Mouse (Mus musculus): Measurements from ENCODE around the gene Kif6. TPM values are rescaled to one million over a fixed set of nuclear protein-coding genes. Genes with fewer than 3 reads are reported as not detected.
A peak's percentile ranks its signal among the peaks of the same experiment; 100 is the strongest.

Kif6 gene
- polyA plus RNA-seq, 1 experiment from 2014 or later = 1.5 TPM

- H3K4me3 ChIP-seq (ENCODE audit: low read depth, low read length) = no peak overlapping the region
- no peak overlapping the region for H3K27ac ChIP-seq (ENCODE audit: low read length)
- no peak for ATAC-seq
- H3K4me2 ChIP-seq (replicated peaks; ENCODE audit: low read depth, low read length) = no peak overlapping the region
- H3K27me3 ChIP-seq (replicated peaks; ENCODE audit: insufficient read depth, low read length) = no peaks in the 10 kb centered on the region
- no peaks in the 10 kb centered on the region for H3K9me3 ChIP-seq (ENCODE audit: low read length)
- WGBS = 53% methylated on average over 7 of the region's 7 CpGs
- H3K4me1 ChIP-seq (ENCODE audit: insufficient read depth, low read depth, low read length) = no peaks in the 10 kb centered on the region
- no peaks in the 10 kb centered on the region for H3K36me3 ChIP-seq (ENCODE audit: insufficient read depth, low read length)
- peak; percentile 16 for DNase-seq (ENCODE audit: low spot score)
- TF ChIP-seq EP300 (IDR thresholded peaks at IDR 0.05) (no peak), CTCF (IDR thresholded peaks at IDR 0.05) (no peak)
- no peak overlapping the region for H3K9ac ChIP-seq (replicated peaks; ENCODE audit: low read depth)
Observed at GRCm38 (mm10) chr17:49649394-49649793, 34.5 kb downstream of the Kif6 start.

DNA sequence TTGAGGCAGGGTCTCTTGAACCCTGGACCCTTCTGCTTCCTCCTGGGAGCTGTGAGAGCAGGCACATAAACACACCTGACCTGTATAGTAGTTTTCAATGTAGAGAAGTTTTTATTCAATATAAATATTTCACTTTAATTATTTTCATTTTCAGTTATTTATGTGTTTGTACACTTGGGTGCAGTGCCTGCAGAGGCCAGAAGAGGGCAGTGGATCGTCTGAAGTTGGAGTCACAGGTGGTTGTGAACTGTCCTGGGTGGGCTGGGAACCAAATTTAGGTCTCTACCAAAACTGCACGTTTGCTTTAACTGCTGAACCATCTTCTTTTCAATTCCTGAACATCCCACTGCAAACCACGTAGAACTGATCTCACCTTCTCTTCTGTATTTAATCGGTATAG lies 35.4 kb downstream of the Kif6 start:
- Histone ChIP-seq H3K27ac (ENCODE audit: low read length) (no peak overlapping the region), H3K9ac (replicated peaks; ENCODE audit: low read depth) (no peak overlapping the region), H3K9me3 (ENCODE audit: low read length) (no peaks in the 10 kb centered on the region), H3K4me1 (ENCODE audit: insufficient read depth, low read depth, low read length) (no peaks in the 10 kb centered on the region), H3K36me3 (ENCODE audit: insufficient read depth, low read length) (no peaks in the 10 kb centered on the region), H3K27me3 (replicated peaks; ENCODE audit: insufficient read depth, low read length) (no peaks in the 10 kb centered on the region), H3K4me3 (ENCODE audit: low read depth, low read length) (no peak overlapping the region), H3K4me2 (replicated peaks; ENCODE audit: low read depth, low read length) (no peak overlapping the region)
- WGBS = 81% methylated on average over 4 of the region's 4 CpGs
- ATAC-seq = no peak
- TF ChIP-seq CTCF (IDR thresholded peaks at IDR 0.05) = peak; percentile 37
- TF ChIP-seq EP300 (IDR thresholded peaks at IDR 0.05) = no peak
- DNase-seq (ENCODE audit: low spot score) = no peak

GRCm38 (mm10) chr17:49652357-49652756 lies 37.4 kb downstream of the Kif6 start:
- Histone ChIP-seq H3K4me3 (ENCODE audit: low read depth, low read length) (no peak overlapping the region), H3K27ac (ENCODE audit: low read length) (no peak overlapping the region), H3K4me1 (ENCODE audit: insufficient read depth, low read depth, low read length) (no peaks in the 10 kb centered on the region), H3K4me2 (replicated peaks; ENCODE audit: low read depth, low read length) (no peak overlapping the region), H3K27me3 (replicated peaks; ENCODE audit: insufficient read depth, low read length) (no peaks in the 10 kb centered on the region), H3K36me3 (ENCODE audit: insufficient read depth, low read length) (no peaks in the 10 kb centered on the region), H3K9me3 (ENCODE audit: low read length) (no peaks in the 10 kb centered on the region), H3K9ac (replicated peaks; ENCODE audit: low read depth) (no peak overlapping the region)
- ATAC-seq (peak; percentile 57), DNase-seq (ENCODE audit: low spot score) (peak; percentile 44)
- TF ChIP-seq CTCF (IDR thresholded peaks at IDR 0.05) (no peak), EP300 (IDR thresholded peaks at IDR 0.05) (no peak)
- WGBS = 50% methylated on average over 3 of the region's 3 CpGs

GRCm38 (mm10) chr17:49652800-49653199 lies 37.9 kb downstream of the Kif6 start:
- no peak overlapping the region for H3K9ac ChIP-seq (replicated peaks; ENCODE audit: low read depth)
- TF ChIP-seq CTCF (IDR thresholded peaks at IDR 0.05) (no peak), EP300 (IDR thresholded peaks at IDR 0.05) (no peak)
- DNase-seq (ENCODE audit: low spot score) (no peak), ATAC-seq (peak; percentile 25; the same call in 1 of the 2 replicates)
- no peaks in the 10 kb centered on the region for H3K36me3 ChIP-seq (ENCODE audit: insufficient read depth, low read length)
- no peak overlapping the region for H3K4me3 ChIP-seq (ENCODE audit: low read depth, low read length)
- H3K4me1 ChIP-seq (ENCODE audit: insufficient read depth, low read depth, low read length) = no peaks in the 10 kb centered on the region
- H3K9me3 ChIP-seq (ENCODE audit: low read length) = no peaks in the 10 kb centered on the region
- no peaks in the 10 kb centered on the region for H3K27me3 ChIP-seq (replicated peaks; ENCODE audit: insufficient read depth, low read length)
- WGBS = 71% methylated on average over 5 of the region's 5 CpGs
- no peak overlapping the region for H3K27ac ChIP-seq (ENCODE audit: low read length)
- H3K4me2 ChIP-seq (replicated peaks; ENCODE audit: low read depth, low read length) = no peak overlapping the region

- H3K36me3 ChIP-seq (ENCODE audit: insufficient read depth, low read length) = no peaks in the 10 kb centered on the region
- H3K27me3 ChIP-seq (replicated peaks; ENCODE audit: insufficient read depth, low read length) = no peaks in the 10 kb centered on the region
- H3K4me3 ChIP-seq (ENCODE audit: low read depth, low read length) = no peak overlapping the region
- H3K9me3 ChIP-seq (ENCODE audit: low read length) = no peaks in the 10 kb centered on the region
- no peaks in the 10 kb centered on the region for H3K4me1 ChIP-seq (ENCODE audit: insufficient read depth, low read depth, low read length)
- no peak for TF ChIP-seq EP300 (IDR thresholded peaks at IDR 0.05)
- peak; percentile 30; the same call in 1 of the 2 replicates for ATAC-seq
- 41% methylated on average over 6 of the region's 6 CpGs for WGBS
- H3K4me2 ChIP-seq (replicated peaks; ENCODE audit: low read depth, low read length) = no peak overlapping the region
- no peak overlapping the region for H3K9ac ChIP-seq (replicated peaks; ENCODE audit: low read depth)
- DNase-seq (ENCODE audit: low spot score) = peak; percentile 39
- H3K27ac ChIP-seq (ENCODE audit: low read length) = no peak overlapping the region
Observed at GRCm38 (mm10) chr17:49661626-49662025, 46.7 kb downstream of the Kif6 start.

GRCm38 (mm10) chr17:49666728-49667127 lies 51.8 kb downstream of the Kif6 start:
- no peaks in the 10 kb centered on the region for H3K36me3 ChIP-seq (ENCODE audit: insufficient read depth, low read length)
- no peak overlapping the region for H3K4me2 ChIP-seq (replicated peaks; ENCODE audit: low read depth, low read length)
- ATAC-seq (no peak), DNase-seq (ENCODE audit: low spot score) (no peak)
- no peak overlapping the region for H3K4me3 ChIP-seq (ENCODE audit: low read depth, low read length)
- H3K27ac ChIP-seq (ENCODE audit: low read length) = no peak overlapping the region
- no peaks in the 10 kb centered on the region for H3K4me1 ChIP-seq (ENCODE audit: insufficient read depth, low read depth, low read length)
- WGBS = 88% methylated on average over 5 of the region's 5 CpGs
- H3K9me3 ChIP-seq (ENCODE audit: low read length) = no peaks in the 10 kb centered on the region
- H3K9ac ChIP-seq (replicated peaks; ENCODE audit: low read depth) = no peak overlapping the region
- TF ChIP-seq EP300 (IDR thresholded peaks at IDR 0.05) (no peak), CTCF (IDR thresholded peaks at IDR 0.05) (no peak)
- H3K27me3 ChIP-seq (replicated peaks; ENCODE audit: insufficient read depth, low read length) = no peaks in the 10 kb centered on the region

GRCm38 (mm10) chr17:49668296-49668695 lies 53.4 kb downstream of the Kif6 start:
- Histone ChIP-seq H3K4me2 (replicated peaks; ENCODE audit: low read depth, low read length) (no peak overlapping the region), H3K27ac (ENCODE audit: low read length) (no peak overlapping the region), H3K4me1 (ENCODE audit: insufficient read depth, low read depth, low read length) (no peaks in the 10 kb centered on the region), H3K9ac (replicated peaks; ENCODE audit: low read depth) (no peak overlapping the region), H3K36me3 (ENCODE audit: insufficient read depth, low read length) (no peaks in the 10 kb centered on the region), H3K4me3 (ENCODE audit: low read depth, low read length) (no peak overlapping the region), H3K27me3 (replicated peaks; ENCODE audit: insufficient read depth, low read length) (no peaks in the 10 kb centered on the region), H3K9me3 (ENCODE audit: low read length) (no peaks in the 10 kb centered on the region)
- no peak for DNase-seq (ENCODE audit: low spot score)
- no peak for ATAC-seq
- 83% methylated on average over 6 of the region's 6 CpGs for WGBS
- TF ChIP-seq CTCF (IDR thresholded peaks at IDR 0.05) (no peak), EP300 (IDR thresholded peaks at IDR 0.05) (no peak)

All from lung, postnatal 0 days (tissue).